Mouse (Mus musculus) CH12F3 (cell line): ENCODE data around the gene Rps6ka5.

Experiments used
- in situ Hi-C: fragments of 300-500 bp; cut with MboI; formaldehyde crosslinking; loops from 2 replicates; pipeline ENCODE4 v1.14.3; 2020; ENCODE audit warnings: low sequenced_read_pairs

Gene Rps6ka5

GRCm38 (mm10) chr12:100665294-100665693 lies 61.5 kb downstream of the Rps6ka5 start:
- in situ Hi-C loops, result no loop called here

- in situ Hi-C loops, result no loop called here
Observed at GRCm38 (mm10) chr12:100660076-100660475, 66.7 kb downstream of the Rps6ka5 start.

- in situ Hi-C loops, result no loop called here
Observed at GRCm38 (mm10) chr12:100655972-100656371, 70.8 kb downstream of the Rps6ka5 start.

GRCm38 (mm10) chr12:100641936-100642335 lies 84.8 kb downstream of the Rps6ka5 start:
- in situ Hi-C loops, result no loop called here

- in situ Hi-C loops, result no loop called here
Observed at GRCm38 (mm10) chr12:100640726-100641125, 86.1 kb downstream of the Rps6ka5 start.

- in situ Hi-C loops, result no loop called here
Observed at GRCm38 (mm10) chr12:100639680-100640079, 87.1 kb downstream of the Rps6ka5 start.

GRCm38 (mm10) chr12:100637886-100638285 lies 88.9 kb downstream of the Rps6ka5 start:
- in situ Hi-C loops, result no loop called here

GRCm38 (mm10) chr12:100636733-100637132 lies 90.0 kb downstream of the Rps6ka5 start:
- in situ Hi-C loops, result no loop called here

- in situ Hi-C loops, result no loop called here
Observed at GRCm38 (mm10) chr12:100636299-100636633, 90.5 kb downstream of the Rps6ka5 start.

- in situ Hi-C loops, result no loop called here
Observed at GRCm38 (mm10) chr12:100635601-100636298, 91.0 kb downstream of the Rps6ka5 start.

GRCm38 (mm10) chr12:100633231-100633630 lies 93.6 kb downstream of the Rps6ka5 start:
- in situ Hi-C loops, result no loop called here

- in situ Hi-C loops, result no loop called here
Observed at GRCm38 (mm10) chr12:100631286-100631685, 95.5 kb downstream of the Rps6ka5 start.

- in situ Hi-C loops, result no loop called here
Observed at GRCm38 (mm10) chr12:100629126-100629920, 97.5 kb downstream of the Rps6ka5 start.

GRCm38 (mm10) chr12:100626991-100627677 lies 99.6 kb downstream of the Rps6ka5 start:
- in situ Hi-C loops, result no loop called here

GRCm38 (mm10) chr12:100626273-100626990 lies 100.4 kb downstream of the Rps6ka5 start:
- in situ Hi-C loops, result no loop called here

- in situ Hi-C loops, result no loop called here
Observed at GRCm38 (mm10) chr12:100624854-100625447, 101.8 kb downstream of the Rps6ka5 start.

- in situ Hi-C loops, result no loop called here
Observed at GRCm38 (mm10) chr12:100615251-100615650, 111.5 kb downstream of the Rps6ka5 start.

GRCm38 (mm10) chr12:100613878-100614277 lies 112.9 kb downstream of the Rps6ka5 start:
- in situ Hi-C loops, result no loop called here

GRCm38 (mm10) chr12:100613192-100613700 lies 113.5 kb downstream of the Rps6ka5 start:
- in situ Hi-C loops, result no loop called here

GRCm38 (mm10) chr12:100609766-100610165 lies 117.0 kb downstream of the Rps6ka5 start:
- in situ Hi-C loops, result no loop called here
